Mouse (Mus musculus) MN1 (cell line): ENCODE results near the gene Itgb5.

Source experiments
- DNase-seq: peaks from one replicate; pipeline ENCODE4 v3.0.0-alpha.2; 2016; ENCODE audit warnings: low spot score

Itgb5 gene

DNA sequence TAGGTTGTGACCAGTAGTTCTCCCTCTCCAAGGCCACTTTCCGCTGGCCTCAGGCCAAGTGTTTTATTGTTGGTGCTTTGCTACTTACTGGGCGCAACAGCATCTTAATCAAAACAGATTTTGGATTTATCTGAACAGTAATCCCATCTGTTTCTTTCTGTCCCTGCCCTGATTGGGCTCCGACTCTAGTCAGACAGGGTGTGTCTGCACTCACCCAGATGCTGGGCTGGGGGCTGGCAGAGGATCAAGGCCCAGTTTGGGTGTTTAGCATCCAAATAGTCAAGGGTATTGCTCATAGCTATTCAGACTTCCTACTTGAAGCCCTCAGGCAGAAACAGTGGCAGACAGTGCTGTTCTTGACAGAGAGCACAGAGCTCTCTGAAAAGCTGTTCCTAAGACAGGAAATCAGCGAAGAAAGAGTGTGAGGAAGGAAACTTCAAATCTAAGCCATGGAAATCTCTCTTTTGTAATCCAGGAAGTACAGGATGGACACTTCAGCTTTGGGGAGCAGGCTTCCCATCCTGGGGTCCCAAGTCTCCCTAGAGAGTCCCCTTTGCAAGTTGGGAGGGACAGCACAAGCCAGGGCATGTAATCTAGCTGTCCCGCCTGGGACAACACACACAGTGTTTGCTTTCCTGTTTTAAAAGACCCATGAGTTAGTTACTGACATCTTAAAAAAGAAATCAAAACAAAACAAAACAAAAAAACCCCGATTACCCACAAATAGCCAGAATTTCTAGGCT is 48.7 kb downstream of the Itgb5 start:
- peak; percentile 60 for DNase-seq

DNA sequence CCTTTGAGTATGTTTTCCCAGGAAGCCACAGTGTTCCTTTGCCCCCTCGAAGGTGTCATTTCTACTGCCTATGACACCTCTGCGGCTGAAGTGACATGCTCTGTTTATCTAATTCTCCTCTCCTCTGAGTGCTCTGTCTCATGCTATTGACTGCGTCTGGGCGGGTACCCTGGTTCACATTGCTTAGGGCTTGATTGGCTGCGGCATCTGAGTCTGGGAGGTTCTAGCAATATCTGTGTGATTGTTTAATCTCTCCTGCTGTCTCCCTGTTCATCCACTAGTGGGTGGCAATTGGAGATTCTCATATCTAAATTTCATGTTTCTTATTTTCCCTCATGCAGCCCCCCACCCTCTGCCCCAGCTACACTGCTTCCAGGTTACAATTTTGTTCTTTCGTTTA is 49.6 kb downstream of the Itgb5 start:
- DNase-seq = no peak

DNA sequence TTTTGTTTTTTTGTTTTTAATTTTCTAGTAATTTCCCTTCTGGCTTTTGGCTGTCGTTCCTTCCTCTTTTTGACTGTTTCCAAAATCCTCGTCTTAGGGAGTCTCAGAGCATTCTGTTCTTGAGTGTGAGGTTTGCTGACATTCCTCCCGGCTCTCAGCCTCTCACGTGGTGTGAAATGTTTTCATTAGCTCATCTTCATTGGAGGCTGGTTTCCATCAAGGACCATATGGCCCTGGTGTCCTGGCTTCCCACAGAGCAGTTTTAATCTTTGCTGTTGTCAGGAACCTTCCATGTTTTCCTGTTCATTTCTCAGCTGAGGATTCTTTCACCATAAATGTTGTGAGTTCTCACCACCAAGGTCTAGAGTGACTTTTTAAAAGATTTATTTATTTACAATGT is 50.1 kb downstream of the Itgb5 start:
- DNase-seq = peak; percentile 69

DNA sequence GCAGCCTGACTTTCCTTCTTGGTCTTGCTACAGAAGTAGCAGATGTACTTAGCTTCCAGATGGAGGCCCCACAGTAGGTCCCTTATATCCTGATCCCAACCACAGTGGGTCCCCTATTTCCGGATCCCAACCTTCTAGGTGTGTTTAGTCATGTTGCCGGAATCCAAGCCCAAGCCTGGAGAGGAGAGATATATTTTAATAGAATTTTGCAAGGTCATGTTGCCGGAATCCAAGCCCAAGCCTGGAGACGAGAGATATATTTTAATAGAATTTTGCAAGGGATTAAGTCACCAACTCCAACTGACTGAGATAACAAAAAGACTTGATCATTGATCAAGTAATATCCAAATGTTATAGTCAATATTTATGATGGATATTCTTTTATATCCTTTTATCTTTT is 51.3 kb downstream of the Itgb5 start:
- DNase-seq = no peak

DNA sequence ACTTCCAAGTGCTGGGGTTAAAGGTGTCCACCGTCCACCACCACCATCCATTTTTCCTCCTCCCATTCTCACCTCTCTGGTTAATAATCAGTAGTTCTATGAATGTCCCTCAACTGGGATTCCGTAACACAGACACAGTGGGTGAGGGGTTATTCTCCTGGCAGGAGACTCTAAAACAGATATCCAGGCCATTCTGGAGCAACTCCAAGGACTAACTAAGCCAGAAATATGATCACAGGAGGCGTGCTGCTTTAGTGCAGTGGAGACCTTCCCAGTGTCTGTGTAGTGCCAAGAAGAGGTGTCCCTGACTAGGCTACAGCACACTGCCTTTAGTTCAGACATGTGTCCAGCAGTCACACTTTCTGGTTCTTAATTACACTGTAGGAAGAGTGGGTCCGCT is 53.1 kb downstream of the Itgb5 start:
- DNase-seq = peak; percentile 19

DNA sequence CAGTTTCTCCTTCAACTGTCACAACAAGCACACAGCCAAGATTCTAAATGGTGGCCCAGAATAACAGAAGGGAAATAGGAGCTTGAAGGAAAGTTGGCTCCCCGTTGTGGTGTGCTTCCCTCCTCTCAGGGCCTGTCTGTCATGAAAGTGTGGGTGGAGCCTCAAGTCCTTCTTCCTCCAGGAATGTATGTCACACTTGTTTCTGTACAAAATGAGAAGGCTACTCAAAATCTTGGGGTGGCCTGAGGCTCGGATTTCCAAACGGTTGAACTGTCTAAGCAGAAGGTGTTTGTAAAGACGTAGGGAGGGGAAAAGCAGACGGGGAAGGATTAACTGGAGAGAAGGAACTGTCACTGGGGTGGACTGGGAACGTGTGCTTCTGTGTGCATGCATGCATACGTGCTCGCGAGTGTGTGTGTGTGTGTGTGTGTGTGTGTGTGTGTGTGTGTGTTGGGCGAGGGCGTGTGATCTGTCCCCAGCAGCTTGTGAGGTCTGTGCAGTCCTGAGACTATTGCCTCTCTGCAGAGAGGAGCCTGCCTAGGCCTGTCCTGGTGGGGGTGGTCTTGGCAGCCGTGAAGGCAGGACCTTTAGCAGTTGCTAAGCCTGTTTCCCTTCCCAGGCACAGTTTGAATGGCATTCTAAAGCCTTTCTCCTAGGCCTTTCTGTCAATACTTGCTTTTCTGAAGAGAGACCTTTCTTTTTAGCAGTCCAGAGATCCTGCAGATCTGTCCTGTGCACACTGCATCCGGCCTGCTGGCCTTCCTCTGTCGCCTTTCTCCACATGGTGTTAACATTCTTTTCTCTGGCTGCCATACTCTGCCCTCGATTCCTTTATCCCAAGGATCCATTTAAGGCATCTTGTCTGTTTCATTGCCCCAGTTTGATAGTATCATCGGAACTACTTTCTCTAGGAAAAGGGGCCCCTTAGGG is 53.8 kb downstream of the Itgb5 start:
- no peak for DNase-seq

DNA sequence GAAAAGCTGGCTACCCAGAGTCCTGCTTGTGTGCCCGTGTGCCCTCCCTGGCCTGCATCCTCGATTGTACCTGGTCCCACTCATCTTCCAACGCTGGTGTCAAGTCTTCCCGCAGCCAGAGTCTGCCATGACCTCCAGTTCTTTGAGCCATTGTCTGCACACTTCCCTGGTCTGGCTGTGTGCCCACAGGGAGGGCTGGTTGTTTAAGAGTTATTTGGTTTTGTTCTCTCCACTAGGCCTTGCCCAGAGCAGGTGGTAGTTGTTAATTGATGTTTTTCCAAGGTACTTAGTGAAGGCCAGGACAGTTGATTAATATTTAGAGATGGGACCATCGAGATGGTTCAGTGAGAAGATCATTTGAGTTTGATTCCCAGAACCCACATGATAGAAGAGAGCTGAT is 54.7 kb downstream of the Itgb5 start:
- DNase-seq = no peak

DNA sequence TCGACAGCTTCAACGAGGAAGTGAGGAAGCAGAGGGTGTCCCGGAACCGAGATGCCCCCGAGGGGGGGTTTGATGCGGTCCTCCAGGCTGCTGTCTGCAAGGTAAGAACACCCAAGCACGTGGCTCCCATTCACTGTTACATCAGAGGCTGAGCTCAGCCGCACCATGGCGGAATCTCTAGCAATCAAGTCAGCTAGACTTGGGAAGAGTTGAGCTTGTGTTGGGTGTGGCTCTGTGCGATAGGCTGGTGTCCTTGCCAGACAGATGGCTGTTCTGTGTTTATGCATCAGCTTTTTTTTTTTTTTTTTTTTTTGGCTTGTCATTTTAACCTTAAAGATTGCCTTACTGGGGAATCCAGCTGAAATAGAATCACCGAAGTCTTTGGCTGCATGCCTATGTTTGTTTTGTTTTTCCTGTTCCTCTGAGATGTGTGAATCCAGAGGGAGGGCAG is 55.6 kb downstream of the Itgb5 start:
- DNase-seq = no peak

DNA sequence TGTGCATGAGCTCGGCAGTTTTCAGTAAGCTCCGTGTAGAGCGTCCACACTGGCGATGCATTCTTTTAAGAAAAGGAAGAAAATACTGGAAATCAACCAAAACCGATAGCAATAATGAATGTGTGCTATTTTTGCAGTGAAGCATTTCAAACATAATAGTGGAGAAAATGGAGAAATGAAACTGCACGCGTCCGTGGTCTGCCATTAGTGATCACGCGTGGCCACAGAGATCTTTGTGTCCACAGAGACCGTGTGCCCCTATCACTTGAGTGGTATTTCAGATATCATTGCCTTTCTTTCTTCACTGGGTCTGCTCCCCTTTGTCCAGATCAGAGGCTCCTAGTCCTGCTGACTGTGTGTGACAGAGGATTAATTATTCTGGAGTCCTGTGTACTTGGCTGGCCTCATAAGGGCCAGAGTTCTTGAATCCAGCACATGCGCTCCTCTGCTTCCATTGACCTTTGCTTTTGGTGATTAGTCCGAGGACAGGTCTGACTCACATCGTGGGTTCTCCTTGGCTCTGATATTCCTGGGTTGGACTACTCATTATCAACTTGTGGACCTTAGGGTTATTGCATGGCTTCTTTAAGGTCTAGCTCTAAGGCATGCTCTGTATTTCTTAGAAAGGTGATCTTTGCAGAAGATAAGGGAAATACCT is 56.3 kb downstream of the Itgb5 start:
- DNase-seq = no peak

DNA sequence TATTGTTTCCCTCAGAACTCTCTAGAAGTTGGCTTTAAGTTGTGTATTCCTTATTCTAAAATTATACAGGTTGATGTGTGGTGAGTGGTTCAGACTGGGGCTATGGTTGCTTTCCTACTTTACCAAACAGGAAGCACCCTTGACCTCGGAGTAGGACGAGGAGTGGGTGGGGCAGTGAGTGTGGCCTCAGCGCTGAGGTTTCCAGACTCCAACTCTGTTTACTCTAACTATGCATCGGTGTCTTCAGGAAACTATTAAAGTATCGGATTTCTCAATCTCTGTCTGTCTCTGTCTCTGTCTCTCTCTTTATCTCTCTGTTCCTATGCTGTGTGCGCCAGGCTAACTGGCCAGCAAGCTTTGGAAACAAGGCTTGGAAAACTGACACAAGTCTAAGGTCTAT is 57.2 kb downstream of the Itgb5 start:
- DNase-seq = no peak

DNA sequence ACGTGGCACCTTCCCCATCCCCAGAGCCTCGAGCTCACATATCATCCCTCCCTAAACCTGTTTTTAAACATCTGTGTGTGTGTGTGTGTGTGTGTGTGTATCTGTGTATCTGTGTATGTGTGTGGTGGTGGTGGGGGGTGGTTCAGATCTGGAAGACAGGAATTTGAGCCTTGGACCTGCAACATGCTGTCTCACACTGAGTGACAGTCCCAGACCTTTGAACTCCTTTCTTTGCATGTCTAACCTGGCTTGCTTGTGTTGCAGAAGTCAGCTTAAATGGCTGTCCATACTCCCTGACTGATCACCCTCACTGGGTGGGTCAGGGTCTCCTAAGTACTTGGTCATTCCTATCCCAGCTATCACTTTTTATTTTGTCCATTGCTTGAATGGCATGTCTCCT is 58.5 kb downstream of the Itgb5 start:
- no peak for DNase-seq

DNA sequence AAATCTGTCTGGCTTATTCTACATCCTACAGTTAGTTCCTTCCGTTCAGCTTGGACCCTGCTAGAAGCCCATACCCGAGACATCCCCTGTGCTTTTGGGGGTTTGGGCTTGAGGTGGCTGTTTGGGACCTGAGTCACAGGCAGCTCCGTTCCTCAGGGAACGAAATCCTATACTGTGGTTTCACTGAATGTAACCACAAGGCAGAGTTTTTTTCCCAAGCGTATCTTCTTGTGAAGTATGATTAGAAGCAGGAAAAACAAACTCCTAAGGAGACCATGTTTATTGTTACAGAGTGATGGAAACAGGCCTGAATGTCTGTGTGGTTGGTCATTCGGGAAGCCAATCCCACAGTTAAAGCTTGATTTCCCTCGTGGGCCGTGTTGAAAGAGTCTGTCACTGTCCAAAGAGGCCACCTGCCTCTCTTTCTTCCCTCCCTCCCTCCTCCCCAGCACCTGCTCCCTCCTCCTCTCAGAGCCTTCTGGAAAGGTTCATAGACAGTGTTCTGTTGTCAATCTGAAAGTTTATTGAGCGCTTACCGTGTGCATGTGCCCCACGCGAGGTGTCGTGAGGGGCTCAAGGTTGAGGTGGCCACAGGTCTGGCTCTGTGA is 59.6 kb downstream of the Itgb5 start:
- no peak for DNase-seq

DNA sequence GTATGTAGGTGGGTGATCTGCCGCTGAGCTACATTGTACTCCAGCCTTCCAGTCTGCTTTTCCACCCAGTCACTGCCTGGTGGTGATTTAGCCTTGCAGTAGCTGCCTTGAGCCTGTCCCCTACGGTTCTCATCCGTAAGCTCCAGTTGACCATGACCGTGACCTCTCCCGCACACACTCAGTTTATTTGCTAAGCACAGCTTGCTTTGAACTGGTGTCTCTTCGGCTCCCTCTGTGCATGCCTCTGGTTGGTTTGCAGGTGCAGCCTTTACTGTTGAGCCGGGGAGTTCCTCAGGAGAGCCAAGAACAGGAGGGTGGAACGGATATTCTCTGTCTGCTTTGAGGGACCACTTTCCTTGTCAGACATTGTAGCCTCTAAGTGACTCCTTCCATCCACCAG is 61.6 kb downstream of the Itgb5 start:
- no peak for DNase-seq

DNA sequence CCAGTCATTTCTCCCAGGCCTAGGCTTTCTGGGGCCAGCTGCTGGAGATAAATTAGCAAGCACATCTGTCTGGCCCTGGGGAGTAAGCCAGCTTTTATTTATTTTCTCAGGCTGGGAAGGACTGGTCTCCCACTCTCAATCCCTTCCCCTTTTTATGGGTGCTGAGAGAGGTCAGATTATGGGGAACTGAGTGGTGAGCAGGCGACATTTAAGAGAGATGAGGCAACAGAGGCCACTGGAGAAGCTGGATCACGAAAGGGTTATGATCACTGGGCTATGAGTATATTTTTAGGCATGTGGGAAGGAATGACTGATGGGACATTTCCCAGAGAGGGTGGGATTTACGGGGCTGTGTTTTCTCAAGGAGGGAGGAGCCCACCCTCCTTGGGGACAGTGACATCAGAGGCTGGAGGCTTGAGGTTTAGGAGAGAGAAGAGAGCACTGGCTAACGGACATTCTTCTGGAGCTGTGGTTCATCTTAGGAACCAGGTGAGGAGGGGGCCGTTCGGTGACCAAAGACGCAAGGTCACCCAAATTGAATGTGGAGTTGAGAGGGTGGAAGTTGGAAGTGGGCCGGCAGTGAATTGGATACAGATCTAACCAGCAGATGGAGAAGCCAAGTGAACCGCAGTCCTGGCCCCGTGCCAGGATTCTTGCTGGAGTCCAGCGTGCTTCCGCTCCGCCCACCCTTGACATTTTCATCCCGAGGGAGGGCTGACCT is 62.3 kb downstream of the Itgb5 start:
- DNase-seq = peak; percentile 79

DNA sequence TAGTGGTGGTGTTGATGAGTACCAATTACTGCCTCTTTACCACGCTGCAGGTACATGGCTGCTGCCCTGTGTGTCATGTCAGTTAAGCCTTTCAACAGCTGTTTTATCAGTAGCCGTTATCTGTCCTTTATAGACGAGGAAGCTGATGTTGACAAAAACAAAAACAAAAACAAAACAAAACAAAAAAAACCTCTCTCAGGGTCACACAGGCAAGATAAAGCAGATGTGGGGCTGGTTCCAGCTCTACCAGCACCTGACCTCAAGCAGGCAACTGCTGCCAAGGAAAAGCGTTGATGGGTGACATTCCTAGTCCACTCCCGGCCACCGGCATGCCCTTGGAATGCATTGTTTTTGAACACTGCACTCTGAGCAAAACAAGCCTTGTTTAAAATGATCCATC is 63.1 kb downstream of the Itgb5 start:
- DNase-seq = no peak

DNA sequence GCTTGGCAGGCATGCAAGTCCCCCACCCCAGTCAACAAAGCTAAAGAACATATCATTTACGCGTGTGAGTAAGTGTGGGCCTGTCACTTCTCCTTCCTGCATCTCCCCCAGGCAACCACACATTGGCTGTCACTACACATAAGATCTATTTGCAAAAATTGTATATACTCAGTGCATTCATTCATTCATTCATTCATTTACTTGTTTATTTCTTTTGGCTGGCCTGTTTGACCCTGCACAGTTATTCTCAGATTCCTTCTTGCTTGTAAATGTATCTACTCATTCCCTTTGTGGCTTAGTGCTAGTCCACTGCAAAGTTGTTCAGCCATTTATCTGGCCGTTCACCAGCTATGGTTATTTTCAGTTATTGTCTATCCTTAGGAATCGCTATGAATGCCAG is 64.3 kb downstream of the Itgb5 start:
- DNase-seq = no peak

DNA sequence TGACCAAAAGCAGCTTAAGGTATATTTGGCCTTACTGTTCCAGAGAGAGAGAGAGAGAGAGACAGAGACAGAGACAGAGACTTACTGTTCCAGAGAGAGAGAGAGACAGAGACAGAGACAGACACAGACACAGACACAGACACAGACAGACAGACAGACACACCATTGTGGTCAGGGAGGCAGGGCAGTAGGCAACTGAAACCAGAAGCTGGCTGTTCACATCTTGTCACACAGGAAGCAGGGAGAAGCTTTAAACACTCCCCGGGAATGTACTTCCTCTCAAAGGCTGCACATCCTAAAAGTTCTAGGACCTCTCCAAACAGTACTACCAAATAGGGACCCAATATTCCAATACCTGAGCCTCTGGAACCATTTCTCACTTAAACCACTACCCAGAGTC is 65.0 kb downstream of the Itgb5 start:
- DNase-seq = no peak

DNA sequence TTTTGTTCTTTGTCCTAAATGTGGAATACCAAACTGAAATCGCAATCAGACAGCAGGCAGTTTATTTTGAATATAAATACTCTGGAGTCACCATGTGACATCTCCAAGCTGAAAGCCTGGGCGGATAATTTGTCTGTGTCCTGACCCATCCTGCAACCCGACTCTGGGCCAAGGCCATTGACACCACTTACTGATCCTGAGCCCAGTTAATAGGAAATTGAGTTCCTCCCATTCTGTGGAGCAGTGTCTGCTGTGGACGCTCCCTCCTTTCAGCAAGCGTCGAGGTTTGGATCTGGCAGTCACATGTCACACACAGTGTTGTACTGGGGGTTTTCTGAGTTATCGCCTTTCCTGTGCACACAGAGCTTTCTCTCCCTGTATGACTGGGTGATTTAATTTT is 66.2 kb downstream of the Itgb5 start:
- no peak for DNase-seq

DNA sequence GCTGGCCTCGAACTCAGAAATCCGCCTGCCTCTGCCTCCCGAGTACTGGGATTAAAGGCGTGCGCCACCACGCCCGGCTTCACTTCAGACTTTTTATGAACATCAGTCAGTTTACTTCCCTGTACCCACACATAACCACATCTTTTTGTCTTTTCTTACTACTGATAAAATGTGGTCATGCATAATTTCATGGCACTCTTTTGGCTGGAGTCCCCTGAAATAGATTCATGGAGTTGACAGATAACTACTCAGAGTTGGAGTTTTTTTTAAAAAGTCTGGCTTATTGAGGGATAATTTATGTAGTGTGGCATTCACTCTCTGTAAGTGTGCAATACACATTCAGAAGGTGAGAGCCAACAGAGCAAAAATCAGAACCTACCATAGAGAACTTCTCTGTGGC is 67.3 kb downstream of the Itgb5 start:
- DNase-seq = no peak

DNA sequence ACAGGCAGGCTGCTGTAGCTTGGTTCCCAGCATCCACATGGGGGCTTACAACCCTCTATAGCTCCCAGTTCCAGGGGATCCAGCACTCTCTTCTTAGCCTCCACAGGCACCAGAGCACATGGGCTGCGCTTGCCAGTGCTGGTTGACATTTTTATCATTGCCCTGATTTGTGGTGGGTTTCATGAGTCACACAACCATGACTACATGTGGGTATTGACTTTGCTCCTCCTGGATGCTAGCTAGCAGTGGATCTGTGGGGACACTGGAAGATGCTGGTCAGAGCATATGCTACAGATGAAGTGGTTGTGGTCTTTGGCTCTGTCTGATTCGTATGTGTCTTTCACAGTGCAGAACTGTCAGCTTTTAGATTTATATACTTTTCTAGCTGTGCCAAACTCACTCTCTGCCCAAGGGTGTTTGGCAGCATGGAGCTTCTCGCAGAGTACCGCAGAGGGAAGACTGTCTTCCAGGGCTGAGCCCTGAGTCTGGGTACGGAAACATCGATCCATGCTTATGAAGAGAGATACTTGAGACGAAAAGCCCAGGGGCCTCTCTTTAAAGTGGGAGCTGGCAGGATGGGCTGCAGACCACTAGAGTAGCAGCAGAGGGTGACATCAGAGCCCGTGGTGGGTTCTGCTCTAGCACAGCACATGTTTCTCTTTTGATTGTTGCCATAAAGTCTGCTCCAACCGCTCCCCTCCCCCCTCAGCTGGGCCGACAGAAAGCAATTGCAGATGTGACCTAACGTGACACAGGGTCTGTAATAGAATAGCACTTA is 74.4 kb downstream of the Itgb5 start:
- DNase-seq = no peak

DNA sequence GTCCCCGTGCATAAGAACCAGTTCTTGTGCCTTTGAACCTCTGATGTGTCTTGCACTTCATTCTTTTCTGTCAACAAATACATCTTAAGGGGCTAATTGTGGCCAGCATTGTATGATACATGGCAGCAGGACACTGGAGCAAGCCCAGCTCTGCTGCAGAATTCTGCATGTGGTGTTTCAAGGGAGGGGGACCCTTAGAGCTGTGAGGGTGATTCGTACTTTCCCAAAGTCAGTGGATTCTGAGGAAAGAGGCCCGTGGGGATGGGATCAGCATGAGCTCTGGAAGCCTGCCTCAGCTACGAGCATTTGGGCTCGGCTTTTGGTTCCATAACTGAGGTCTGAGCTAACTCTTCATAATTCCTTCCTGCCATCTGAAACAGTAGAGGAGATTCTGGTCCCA is 75.1 kb downstream of the Itgb5 start:
- no peak for DNase-seq
